Mouse (Mus musculus) midbrain, postnatal 0 days (tissue): Measurements from ENCODE around the gene Olfr1495. TPM values are rescaled to one million over a fixed set of nuclear protein-coding genes. Genes with fewer than 3 reads are reported as not detected.
A peak's percentile ranks its signal among the peaks of the same experiment; 100 is the strongest.

ENCODE experiments used
- ATAC-seq: fragments of 200-750 bp; cut with Nextera tagmentation; 2 replicates; pipeline ENCODE4 v1.8.0; 2017; ENCODE audit warnings: moderate number of reproducible peaks, mild to moderate bottlenecking, moderate TSS enrichment, moderate library complexity; ENCODE audit not compliant: low FRiP score
- DNase-seq: peaks from one replicate; pipeline ENCODE4 v3.0.0-alpha.2; 2015; ENCODE audit warnings: low spot score
- H3K27ac ChIP-seq: fragments of 300-500 bp; sonication (generic); 2 replicates; pipeline ENCODE4 v1.5.1; 2014; ENCODE audit warnings: low read depth, mild to moderate bottlenecking, low read length, mixed read lengths
- H3K27me3 ChIP-seq: fragments of 300-500 bp; sonication (generic); 2 replicates; pipeline ENCODE4 v1.6.1; 2014; ENCODE audit warnings: low read length, control low read depth, mixed read lengths; ENCODE audit not compliant: insufficient read depth
- H3K36me3 ChIP-seq: fragments of 300-500 bp; sonication (generic); 2 replicates; pipeline ENCODE4 v1.6.1; 2014; ENCODE audit warnings: low read length, control low read depth, mixed read lengths; ENCODE audit not compliant: insufficient read depth
- H3K4me1 ChIP-seq: fragments of 300-500 bp; sonication (generic); 2 replicates; pipeline ENCODE4 v1.6.1; 2014; ENCODE audit warnings: mild to moderate bottlenecking, control low read depth, antibody characterized with exemption, low read length, mixed read lengths; ENCODE audit not compliant: insufficient read depth
- H3K4me2 ChIP-seq: fragments of 300-500 bp; sonication (generic); 2 replicates; pipeline ENCODE4 v1.6.1; 2014; ENCODE audit warnings: low read depth, mild to moderate bottlenecking, low read length, mixed read lengths; ENCODE audit not compliant: poor library complexity, severe bottlenecking
- H3K4me3 ChIP-seq: fragments of 300-500 bp; sonication (generic); 2 replicates; pipeline ENCODE4 v1.5.1; 2014; ENCODE audit warnings: low read depth, mild to moderate bottlenecking, low read length, moderate library complexity
- H3K9ac ChIP-seq: fragments of 300-500 bp; sonication (generic); replicated peaks from 2 replicates; pipeline ENCODE4 v1.6.1; 2014; ENCODE audit warnings: mild to moderate bottlenecking, low read length, moderate library complexity, mixed read lengths; ENCODE audit not compliant: poor library complexity, severe bottlenecking
- H3K9me3 ChIP-seq: fragments of 300-500 bp; sonication (generic); 2 replicates; pipeline ENCODE4 v1.6.1; 2016; ENCODE audit warnings: low read length, control low read depth
- CTCF ChIP-seq: IDR thresholded peaks from 2 replicates; pipeline ENCODE4 v1.5.1; 2016; ENCODE audit warnings: antibody characterized with exemption, mild to moderate bottlenecking
- WGBS: fragments of 180-500 bp; shearing (Covaris S2); extraction: QIAGEN DNeasy Blood & Tissue Kit; methylation state at CpG from one replicate; pipeline ENCODE4 v1.1.7; 2014; 5-methylcytosine and 5-hydroxymethylcytosine counted together
- polyA plus RNA-seq: library from polyadenylated mRNA; unstranded; fragments of >200 nt; fragmentation: Nextera tagmentation; extraction: Ambion mirVana; gene quantifications from 2 replicates; pipeline ENCODE4 v1.2.1, GENCODE M21; 2015
- total RNA-seq: library from RNA; depleted of rRNA; stranded (reverse); fragments of >200 nt; gene quantifications from 2 replicates; pipeline ENCODE4 v1.2.3, GENCODE M21; 2014; rRNA removed

Olfr1495 gene
- total RNA-seq: not detected in 2 replicates
- not detected in 2 replicates for polyA plus RNA-seq

DNA sequence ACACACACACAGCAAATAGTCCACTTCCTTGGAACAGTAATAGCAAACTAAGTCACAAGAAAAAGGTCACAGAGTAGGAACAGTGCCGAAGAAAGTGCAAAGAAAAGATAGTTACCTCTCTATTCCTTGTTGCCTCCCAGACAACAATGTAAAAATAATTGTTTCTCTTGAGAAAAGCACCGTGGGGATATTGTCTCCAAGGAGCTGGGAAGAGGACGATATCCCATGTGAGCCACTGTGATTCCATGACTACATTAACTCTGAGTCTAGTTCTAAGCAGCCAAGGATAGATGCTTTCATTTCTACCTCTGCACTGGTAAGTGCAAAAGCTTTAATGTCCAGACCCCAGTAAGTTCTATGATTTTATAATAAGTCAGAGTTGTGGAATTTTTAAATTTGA, at the start of gene Olfr1495:
Gene Olfr1495, plus strand, starts transcription at position 301 of the 400 bp plus-strand sequence.
- H3K9ac ChIP-seq: no peak within 1 kb of the TSS
- ATAC-seq (no peak), DNase-seq (no peak)
- no peaks in the 10 kb centered on the region for H3K36me3 ChIP-seq
- H3K4me2 ChIP-seq: no peak within 1 kb of the TSS
- no peaks in the 10 kb centered on the region for H3K4me1 ChIP-seq
- no peak within 1 kb of the TSS for H3K27ac ChIP-seq
- no peaks in the 10 kb centered on the region for H3K27me3 ChIP-seq
- TF ChIP-seq CTCF: no peak
- H3K9me3 ChIP-seq: no peaks in the 10 kb centered on the region
- no peak within 1 kb of the TSS for H3K4me3 ChIP-seq
- WGBS: 88% methylated on average over 3 of the region's 3 CpGs

DNA sequence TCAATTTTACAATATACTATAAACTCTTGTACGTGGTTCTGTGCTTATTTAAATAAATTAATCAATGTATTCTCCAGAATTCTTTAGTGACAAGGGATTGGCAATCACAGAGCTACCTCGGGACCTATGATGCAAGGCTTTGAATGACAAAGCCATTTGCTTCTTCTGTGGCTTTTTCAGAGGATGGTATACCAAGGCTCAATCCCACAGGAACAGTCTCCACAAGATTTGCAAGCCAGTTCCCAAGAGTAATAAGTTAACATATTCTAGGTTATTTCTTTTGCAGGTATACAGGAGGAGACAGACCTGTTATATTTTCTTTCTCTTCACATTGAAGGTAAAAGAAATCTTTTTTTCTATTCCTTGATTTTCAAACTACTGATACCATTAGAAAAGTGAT, 41.4 kb upstream of the Olfr1495 start, which contains the start of gene Olfr1493-ps1:
Gene Olfr1493-ps1, plus strand, starts transcription at position 301 of the 400 bp plus-strand sequence.
- DNase-seq (no peak), ATAC-seq (no peak)
- Histone ChIP-seq H3K4me3 (no peak within 1 kb of the TSS), H3K27ac (no peak within 1 kb of the TSS), H3K4me1 (no peaks in the 10 kb centered on the region), H3K9ac (no peak within 1 kb of the TSS), H3K36me3 (no peaks in the 10 kb centered on the region), H3K27me3 (no peaks in the 10 kb centered on the region), H3K4me2 (no peak within 1 kb of the TSS), H3K9me3 (no peaks in the 10 kb centered on the region)
- 58% methylated on average over 2 of the region's 2 CpGs for WGBS
- no peak for TF ChIP-seq CTCF

DNA sequence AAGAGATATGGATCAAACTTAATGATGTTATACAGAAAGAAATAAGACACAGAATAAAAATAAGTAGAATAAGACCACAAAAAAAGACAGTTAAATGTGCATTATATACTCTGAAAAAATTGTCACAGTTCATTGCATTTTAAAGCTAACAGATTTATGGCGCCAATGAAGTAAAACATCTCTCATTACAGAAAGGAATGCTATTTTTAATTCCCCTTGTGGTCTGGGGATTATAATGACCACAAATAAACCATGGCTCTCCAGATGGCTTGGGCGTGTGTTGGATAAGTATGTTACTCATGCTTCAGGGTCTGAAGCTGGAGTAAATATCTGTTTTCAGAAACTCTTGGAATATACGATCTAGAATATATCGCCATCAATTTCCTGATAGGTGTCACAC, 25.0 kb upstream of the Olfr1495 start, which contains the start of gene Olfr1494:
Gene Olfr1494, plus strand, starts transcription at position 301 of the 400 bp plus-strand sequence.
- 93% methylated on average over 4 of the region's 4 CpGs for whole genome bisulfite sequencing
- Histone ChIP-seq H3K9ac (no peak within 1 kb of the TSS), H3K27me3 (no peaks in the 10 kb centered on the region), H3K9me3 (0 out of 2 replicates have a peak, but pooled peaks cover 3% of the 10 kb centered on the region), H3K27ac (no peak within 1 kb of the TSS), H3K36me3 (no peaks in the 10 kb centered on the region), H3K4me3 (no peak within 1 kb of the TSS), H3K4me1 (no peaks in the 10 kb centered on the region), H3K4me2 (no peak within 1 kb of the TSS)
- no peak for ATAC-seq
- DNase-seq: no peak
- TF ChIP-seq CTCF: no peak

DNA sequence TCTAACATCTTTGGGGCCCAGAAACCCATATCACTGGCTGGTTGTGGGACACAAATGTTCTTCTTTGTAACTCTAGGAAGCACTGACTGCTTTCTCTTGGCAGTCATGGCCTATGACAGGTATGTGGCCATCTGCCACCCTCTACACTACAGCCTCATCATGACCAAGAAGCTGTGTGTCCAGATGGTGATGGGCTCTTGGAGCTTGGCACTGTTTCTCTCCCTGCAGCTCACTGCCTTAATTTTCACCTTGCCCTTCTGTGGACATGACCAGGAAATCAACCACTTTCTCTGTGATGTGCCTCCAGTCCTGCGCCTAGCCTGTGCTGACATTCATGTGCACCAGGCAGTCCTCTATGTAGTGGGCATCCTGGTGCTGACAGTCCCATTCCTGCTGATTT, 15.0 kb upstream of the Olfr1495 start:
- H3K4me2 ChIP-seq: no peak overlapping the region
- H3K9ac ChIP-seq: no peak overlapping the region
- no peaks in the 10 kb centered on the region for H3K9me3 ChIP-seq
- no peak overlapping the region for H3K27ac ChIP-seq
- no peaks in the 10 kb centered on the region for H3K4me1 ChIP-seq
- peak; percentile 2 for DNase-seq
- H3K36me3 ChIP-seq: no peaks in the 10 kb centered on the region
- no peak for ATAC-seq
- TF ChIP-seq CTCF: no peak
- 93% methylated on average over 1 of the region's 1 CpGs for WGBS
- no peaks in the 10 kb centered on the region for H3K27me3 ChIP-seq
- H3K4me3 ChIP-seq: no peak overlapping the region

DNA sequence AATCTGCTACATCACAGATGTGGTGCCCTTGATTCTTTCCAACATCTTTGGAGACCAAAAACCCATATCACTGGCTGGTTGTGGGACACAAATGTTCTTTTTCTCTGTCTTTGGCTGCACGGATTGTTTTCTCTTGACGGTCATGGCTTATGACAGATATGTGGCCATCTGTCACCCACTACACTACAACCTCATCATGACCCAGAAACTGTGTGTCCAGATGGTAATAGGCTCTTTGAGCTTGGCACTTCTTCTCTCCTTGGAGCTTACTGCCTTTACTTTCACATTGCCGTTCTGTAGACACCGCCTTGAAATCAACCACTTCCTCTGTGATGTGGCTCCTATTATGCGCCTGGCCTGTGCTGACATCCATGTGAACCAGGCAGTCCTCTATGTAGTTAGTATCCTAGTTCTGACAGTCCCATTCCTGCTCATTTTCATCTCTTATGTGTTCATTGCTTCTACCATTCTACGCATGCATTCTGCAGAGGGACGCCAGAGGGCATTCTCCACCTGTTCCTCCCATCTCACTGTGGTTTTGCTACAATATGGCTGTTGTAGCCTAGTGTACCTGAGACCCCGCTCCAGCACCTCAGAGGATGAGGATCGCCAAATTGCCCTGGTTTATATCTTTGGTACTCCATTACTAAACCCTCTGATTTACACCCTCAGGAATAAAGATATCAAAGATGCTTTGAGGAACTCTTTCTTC, 4.3 kb downstream of the Olfr1495 start:
- TF ChIP-seq CTCF: no peak
- H3K9ac ChIP-seq: no peak overlapping the region
- ATAC-seq: no peak

DNA sequence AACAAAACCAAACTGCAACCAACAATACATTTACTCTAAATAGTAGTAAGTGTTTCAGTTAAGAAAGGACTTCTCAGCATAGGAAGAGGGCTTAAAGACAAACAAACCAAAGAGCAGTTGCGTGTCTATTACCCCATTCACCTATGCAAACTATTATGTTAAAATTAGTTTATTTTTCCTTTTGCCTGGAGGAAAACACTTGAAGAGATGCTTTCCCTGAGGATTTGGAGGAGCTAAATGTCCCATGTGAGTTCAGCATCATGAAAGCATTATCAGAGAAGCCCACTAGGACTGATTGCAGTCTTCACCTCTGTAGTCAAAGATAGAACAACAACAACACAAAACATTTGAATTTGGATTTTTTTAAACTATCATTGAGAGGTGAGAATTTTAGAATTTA, 13.2 kb downstream of the Olfr1495 start, which contains the start of gene Olfr1496:
Gene Olfr1496, plus strand, starts transcription at position 301 of the 400 bp plus-strand sequence.
- TF ChIP-seq CTCF: no peak
- ATAC-seq (no peak), DNase-seq (no peak)
- Histone ChIP-seq H3K36me3 (no peaks in the 10 kb centered on the region), H3K4me3 (no peak within 1 kb of the TSS), H3K9me3 (no peaks in the 10 kb centered on the region), H3K27me3 (no peaks in the 10 kb centered on the region), H3K4me1 (no peaks in the 10 kb centered on the region), H3K27ac (no peak within 1 kb of the TSS), H3K4me2 (no peak within 1 kb of the TSS), H3K9ac (no peak within 1 kb of the TSS)
- 95% methylated on average over 1 of the region's 1 CpGs for WGBS

More for the DNA sequence above, 4.3 kb downstream of the Olfr1495 start:
- H3K27me3 ChIP-seq: no peaks in the 10 kb centered on the region
- DNase-seq: no peak
- no peak overlapping the region for H3K4me3 ChIP-seq
- H3K36me3 ChIP-seq: no peaks in the 10 kb centered on the region
- no peaks in the 10 kb centered on the region for H3K9me3 ChIP-seq
- WGBS: 90% methylated on average over 9 of the region's 9 CpGs
- no peak overlapping the region for H3K27ac ChIP-seq
- H3K4me2 ChIP-seq: no peak overlapping the region
- no peaks in the 10 kb centered on the region for H3K4me1 ChIP-seq
